Mouse (Mus musculus) adrenal gland, postnatal 4 days (tissue): Measurements from ENCODE around the gene Stambp. TPM values are rescaled to one million over a fixed set of nuclear protein-coding genes. Genes with fewer than 3 reads are reported as not detected.
A peak's percentile ranks its signal among the peaks of the same experiment; 100 is the strongest.

Experiments used
- DNase-seq, 2 experiments: peaks; one replicate each; pipeline ENCODE4 v3.0.0; 2021 to 2022; ENCODE audit warnings: low spot score in 2 of 2, mixed read lengths in 2 of 2
- total RNA-seq, 2 experiments: library from RNA; stranded (reverse); gene quantifications; 2 replicates each; pipeline ENCODE4 v1.2.3; 2021

Gene Stambp
- total RNA-seq, 2 experiments from 2014 or later: 32.9 to 33.0 TPM

DNA sequence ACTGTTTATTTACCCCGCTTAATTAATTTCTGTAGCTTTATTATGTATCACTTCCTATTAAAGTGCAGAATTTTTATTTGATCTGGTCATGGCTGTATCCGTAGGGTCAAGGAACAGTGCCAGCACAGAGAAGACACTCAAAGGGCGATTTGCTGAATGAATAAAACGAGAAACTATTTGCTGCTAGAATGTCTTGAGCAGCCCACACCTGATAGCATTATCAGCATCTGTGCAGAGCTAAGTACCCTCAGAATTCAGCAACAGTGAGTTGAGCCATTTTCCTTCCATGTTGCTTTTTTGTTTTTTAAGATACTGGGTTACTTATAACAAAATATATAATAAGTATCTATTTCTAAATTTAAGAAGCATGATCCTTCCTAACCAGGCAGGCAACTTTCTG lies 67.0 kb downstream of the Stambp start:
- no peak for DNase-seq

DNA sequence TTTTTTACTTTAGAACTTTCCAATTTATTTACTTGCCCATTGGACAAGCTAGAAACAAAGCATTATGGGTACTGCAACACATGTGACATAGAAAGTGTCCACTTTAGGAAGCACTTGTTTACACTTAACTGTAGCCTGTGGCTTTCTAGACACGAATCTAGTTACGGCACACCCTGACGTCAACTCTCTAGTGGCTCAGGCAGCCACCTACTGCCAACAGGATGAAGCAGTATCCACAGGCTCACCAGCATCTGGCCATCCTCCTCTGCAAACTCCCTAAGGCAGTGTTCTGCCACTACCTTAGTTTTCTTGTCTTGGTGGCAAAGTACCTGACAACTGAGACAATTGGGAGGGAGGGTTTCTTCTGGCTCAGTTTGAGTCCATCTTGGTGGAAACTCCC lies 69.2 kb downstream of the Stambp start:
- DNase-seq: no peak

DNA sequence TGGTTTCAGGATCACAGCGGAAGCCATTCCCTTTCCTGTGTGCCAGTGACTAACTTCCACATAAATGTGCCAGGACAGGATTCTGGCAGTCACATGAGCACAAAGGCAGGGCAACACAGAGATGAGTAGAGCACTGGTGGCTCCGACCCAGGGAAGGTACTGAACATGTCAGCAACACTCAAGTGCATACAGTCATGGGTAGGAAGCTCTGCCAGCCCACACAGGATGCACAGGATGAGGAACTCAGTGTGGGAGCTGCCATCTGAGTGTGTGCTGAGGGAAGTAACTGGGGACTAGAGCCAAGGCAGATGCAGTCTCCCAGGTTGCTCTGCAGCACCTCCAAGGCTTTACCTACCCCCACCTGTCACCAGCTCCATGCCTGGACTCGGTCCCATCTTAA lies 69.9 kb downstream of the Stambp start:
- DNase-seq: no peak

DNA sequence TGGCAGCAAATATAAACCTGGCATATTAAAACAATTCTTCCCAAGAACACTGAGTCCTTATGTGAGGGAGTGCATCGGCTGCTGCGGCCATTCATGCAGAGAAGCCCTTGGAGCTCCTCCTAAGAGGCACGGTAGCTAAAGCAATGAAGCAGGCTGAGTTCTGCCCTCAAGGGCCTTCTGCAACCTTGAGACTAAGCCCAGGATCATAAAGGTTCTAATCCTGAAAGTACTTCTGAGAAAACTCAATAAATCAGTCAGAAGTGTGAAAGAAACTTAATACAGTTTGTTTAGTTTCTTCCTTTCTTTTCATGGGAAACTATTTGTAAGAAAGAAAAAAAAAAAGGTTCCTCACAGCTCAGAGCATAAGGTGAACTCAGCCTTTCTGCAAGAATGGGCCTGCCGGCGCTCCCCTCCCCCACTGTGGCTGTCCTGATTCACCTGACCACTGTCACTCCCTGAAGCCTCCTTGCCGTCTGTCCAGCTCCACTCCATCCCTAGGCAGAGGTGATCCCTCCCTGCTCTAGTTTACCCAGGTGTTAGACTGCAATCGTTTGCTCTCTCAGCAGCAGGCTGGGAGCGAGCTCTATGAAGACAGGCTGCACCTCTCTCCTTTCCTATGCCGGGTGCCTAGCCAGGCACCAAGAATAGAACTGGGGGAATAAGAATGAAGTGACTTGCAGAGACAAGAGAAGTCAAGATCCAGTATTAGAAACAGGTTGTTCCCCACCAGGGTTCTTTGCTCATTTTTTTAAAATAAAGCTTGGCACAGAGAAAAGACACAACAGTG lies 70.8 kb downstream of the Stambp start:
- no peak for DNase-seq

DNA sequence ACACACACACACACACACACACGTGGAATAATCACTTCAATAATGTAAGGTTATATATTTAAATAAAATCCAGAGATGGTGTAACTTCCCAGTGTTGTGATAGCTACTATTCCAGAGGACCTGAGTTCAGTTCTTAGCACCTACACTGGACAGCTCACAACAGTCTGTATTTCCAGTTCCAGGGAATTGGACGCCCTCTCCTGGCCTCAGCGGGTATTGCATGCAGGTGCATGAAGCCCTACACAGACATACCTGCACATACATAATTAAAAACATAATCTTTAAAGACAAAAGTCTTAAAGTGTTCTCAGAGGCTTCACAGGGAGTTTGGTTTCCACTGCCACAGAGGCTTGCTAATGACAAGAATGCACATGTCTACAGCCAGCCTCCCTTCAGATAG lies 72.1 kb downstream of the Stambp start:
- no peak for DNase-seq

DNA sequence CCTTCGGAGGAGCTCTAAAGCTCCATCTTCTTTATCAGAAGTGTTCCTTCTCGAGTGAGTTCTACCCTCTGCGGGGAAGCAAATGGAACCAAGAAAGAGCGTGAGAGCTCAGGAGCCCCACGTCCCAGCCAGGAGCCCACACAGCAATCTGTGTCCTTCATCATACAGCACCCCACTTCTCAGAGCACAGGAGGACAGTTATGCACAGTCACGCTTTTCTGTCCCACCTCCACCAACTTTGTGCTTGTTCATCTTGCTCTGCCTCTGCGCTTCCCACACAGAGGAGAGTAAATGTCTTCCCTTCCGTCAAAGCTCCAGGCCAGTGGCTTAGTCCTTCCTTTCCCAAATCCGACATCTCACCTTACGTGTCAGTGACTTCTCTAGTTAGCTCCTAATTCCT lies 73.5 kb downstream of the Stambp start:
- DNase-seq: no peak

DNA sequence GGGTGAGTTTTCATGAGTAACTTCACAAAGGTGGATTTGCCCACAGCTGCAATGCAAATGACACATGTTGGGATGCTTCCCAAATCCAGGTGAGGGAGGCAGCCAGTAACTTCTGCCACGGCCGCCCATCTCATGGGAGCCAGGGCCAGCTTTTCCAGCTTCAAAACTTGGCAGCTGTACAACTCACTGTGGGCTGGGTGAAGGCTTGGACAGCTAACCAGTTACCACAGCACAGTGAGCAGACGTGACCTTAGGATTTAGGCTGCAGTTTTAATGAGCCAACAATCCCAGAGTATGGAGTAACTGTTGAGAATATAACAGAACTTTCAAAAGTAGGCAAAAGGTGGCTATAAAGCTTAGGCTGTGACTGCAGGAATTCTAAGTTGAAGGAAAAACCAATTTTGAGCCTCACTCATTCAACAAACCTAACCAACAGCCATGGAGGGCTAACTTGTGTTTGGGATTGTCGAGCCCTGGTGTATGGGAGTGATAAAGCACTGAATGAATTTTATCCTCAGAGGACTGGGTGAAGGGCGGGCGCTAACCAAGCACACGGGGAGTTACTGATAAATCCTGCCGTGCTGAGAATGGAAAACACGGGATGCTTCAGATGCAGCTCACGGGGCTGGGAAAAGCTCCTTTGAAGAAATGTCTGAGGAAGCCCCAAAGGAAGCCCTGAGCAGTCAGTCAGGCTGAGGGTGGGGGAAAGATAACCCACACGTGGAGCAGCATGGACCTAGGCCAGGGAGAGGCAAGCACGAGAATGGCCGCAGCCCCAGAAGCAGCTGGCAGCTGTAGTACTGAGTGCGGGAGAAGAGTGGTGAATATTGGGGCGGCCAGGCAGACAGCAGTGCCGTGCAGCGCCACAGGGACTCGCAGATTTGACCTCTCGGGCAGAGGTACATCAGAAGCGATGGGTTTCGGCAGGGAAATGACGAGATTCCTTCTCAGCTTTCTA lies 75.5 kb downstream of the Stambp start:
- DNase-seq: peak in 1 of 2 experiments; percentile 44

DNA sequence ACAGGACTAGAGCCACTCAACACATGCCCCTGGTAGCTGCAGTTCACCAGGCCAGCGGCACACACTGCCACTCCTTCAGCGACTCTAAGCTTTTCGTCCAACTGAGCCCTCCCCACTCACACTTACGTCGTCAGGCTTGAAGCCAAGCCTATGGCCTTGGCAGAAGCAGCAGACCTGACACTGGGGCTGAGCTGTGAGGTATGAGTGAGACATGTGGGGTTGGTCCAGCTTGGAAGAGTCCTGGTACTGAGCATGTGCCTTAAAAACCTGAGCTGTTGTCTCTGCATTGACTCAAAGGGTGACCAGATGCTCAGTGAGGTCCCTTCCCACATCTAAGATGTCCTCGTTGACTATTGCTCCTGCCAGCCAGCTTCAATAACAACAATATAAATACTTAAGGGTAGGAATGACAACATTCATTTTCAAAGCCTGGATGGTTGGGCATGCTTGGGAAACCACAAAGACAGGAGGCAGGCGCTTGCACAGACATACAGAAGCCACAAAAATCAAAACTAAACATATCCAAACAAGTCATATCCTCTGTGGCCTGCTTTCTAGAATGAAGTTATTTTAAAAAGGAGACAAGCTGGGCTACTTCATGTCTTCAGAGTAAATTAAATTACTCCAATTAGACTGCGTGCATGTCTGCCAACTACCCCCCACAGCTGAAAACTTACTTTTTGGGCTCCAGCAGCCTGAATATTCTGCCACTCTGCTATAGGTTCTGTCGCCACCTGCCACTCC lies 76.3 kb downstream of the Stambp start:
- peak in 1 of 2 experiments; percentile 32 for DNase-seq

Other genes starting within 250 kb of the Stambp start
- gene Mthfd2, start 246.8 kb downstream of the Stambp start, total RNA-seq: 10 to 100 TPM; 18.2 to 23.8 TPM
- gene Mob1a, start 246.7 kb downstream of the Stambp start, total RNA-seq: 10 to 100 TPM; 75.9 to 78.2 TPM
- 100 to 1,000 TPM; 130 to 162 TPM for gene Bola3, start 223.6 kb downstream of the Stambp start, total RNA-seq
- 10 to 100 TPM; 79.0 to 79.5 TPM for gene Tet3, start 113.6 kb downstream of the Stambp start, total RNA-seq
- gene Dguok, start 65.8 kb downstream of the Stambp start, total RNA-seq: 10 to 100 TPM; 46.9 to 53.4 TPM
- gene Actg2, start 36.5 kb downstream of the Stambp start, total RNA-seq: 1 to 10 TPM; 3.1 to 4.3 TPM
- gene Clec4f, start 83.5 kb upstream of the Stambp start, total RNA-seq: 1 to 10 TPM in 1 of 2 experiments, under 1 TPM in 1; 0.22 to 6.4 TPM
- under 1 TPM in 1 of 2 experiments, not detected in 1; 0.45 TPM for gene Cd207, start 105.1 kb upstream of the Stambp start, total RNA-seq
- gene Vax2, start 138.5 kb upstream of the Stambp start, total RNA-seq: not detected
- 10 to 100 TPM in 1 of 2 experiments, under 1 TPM in 1; 0.31 to 13.7 TPM for gene Atp6v1b1, start 170.3 kb upstream of the Stambp start, total RNA-seq
- gene Ankrd53, start 189.9 kb upstream of the Stambp start, total RNA-seq: under 1 TPM; 0.28 to 0.39 TPM
- 10 to 100 TPM; 93.7 to 93.9 TPM for gene Tex261, start 203.1 kb upstream of the Stambp start, total RNA-seq
- 10 to 100 TPM; 65.5 to 70.1 TPM for gene Nagk, start 222.3 kb upstream of the Stambp start, total RNA-seq